Mouse (Mus musculus): Measurements from ENCODE around the gene Zdhhc18.

Gene Zdhhc18

DNA sequence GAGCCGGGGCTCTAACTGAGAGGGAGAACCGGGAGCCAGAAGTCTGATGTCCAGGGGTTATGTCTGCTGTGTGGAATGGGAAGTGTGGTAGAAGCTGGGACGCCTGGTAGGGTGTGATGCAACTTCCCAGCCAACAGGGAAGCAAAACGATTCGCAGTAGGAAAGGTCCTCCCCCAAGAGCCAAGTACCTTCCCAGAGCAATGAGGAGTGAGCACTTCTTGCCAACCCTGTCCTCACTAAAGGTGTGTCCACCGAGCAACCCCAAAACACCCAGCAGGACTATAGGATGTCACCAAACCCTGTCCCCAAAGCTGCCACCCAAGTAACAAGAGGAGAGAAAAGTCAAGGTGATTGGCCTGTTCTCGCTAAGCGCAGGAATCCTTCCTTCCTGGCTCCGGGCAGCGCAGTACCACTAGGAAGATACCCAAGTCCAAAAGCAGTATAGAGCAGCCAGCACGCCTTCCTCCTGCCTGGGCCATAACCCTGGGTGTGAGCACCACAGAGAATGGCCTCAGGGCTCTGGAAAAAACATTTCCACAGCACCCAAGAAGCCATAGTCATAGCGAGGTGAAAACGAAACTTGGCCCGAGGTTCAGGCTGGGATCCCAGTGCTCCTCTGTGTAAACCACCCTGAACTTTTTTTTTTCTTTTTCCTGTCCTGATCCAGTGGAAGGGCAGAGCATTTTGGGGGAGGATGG, 18.7 kb downstream of the Zdhhc18 start:
- no peak for DNase-seq (ENCODE audit: extremely low read depth, low read depth)

DNA sequence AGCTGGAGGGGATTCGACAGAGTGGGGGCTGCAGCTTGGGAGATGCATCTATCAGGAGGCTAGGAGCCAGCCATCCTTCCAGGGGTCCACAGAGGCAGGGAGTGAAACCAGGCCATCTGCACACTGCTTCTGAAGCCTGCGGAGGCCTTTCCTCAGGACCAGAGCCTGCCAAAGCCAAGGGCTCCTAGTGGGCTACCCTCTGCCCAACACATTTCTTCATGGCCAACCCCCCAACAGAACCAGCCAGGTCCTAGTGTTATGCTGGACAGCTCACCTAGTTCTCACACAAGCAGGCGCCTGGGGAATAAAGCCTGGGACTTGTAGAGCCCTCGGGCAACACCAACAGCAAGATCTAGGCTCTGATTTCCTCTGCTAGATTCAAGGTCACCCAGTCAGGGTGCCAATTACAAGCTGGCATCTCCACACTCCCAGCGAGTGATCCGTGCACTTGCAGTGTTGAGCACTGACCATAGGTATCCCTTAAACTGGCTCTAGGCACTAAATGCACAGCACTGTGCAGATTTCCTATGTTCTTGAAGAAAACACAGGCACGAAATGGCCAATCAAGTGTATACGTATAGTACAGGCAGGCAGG, 19.5 kb downstream of the Zdhhc18 start:
- DNase-seq (ENCODE audit: extremely low read depth, low read depth): no peak

DNA sequence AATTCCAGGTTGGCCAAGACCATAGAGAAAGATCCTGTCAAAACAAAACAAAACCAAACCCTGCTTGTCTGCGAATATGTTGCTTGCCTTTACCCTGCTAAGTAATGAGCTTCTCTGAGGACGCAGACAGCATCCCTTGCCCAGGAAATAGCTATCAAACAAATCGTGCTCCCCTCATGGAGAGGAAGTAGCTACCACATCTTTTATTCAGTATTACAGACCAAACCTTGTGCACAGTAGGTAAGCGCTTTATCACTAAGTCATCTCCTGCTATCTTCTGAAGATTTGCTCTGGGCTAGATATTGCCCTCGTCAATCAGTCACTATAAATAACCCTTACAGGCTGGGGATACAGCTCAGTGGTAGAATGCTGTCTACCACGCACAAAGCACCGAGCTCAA, 20.8 kb downstream of the Zdhhc18 start:
- DNase-seq (ENCODE audit: extremely low read depth, low read depth): no peak

DNA sequence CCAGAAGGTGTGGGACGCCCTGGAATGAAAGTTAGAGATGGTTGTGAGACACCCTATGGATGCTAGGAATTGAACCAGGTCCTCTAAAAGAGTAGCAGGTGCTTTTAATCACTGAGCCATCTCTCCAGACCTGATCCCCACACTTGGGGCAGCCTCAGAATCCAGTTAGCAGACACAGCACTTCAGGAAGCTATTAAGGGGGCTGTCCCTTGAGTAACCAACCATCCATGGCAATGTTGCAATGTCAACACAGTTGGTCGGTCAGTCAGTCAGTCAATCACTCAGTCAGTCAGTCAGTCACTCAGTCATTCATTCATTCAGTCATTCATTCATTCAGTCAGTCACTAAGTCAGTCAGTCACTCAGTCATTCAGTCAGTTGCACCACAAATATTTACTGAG, 21.4 kb downstream of the Zdhhc18 start:
- DNase-seq (ENCODE audit: extremely low read depth, low read depth): no peak

DNA sequence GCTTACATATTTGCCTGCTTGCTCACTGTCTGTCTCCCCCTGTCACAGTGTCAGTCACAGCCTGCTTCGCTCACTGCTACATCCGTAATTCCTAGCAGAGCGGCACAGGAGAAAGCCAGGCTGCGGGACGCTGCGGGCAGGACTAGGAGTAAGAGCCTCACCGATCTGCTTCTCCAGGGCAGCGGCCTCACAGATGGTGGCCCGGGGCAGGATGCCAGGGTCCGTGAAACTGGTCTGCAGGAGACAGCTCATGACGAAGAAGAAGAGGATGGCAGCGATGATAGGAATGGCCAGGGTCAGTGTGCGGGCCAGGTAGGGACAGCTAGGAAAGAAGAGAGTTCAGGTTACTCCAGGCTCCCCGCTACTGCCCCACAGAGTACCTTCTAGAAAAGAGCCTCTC, 22.9 kb downstream of the Zdhhc18 start:
- no peak for DNase-seq (ENCODE audit: extremely low read depth, low read depth)

DNA sequence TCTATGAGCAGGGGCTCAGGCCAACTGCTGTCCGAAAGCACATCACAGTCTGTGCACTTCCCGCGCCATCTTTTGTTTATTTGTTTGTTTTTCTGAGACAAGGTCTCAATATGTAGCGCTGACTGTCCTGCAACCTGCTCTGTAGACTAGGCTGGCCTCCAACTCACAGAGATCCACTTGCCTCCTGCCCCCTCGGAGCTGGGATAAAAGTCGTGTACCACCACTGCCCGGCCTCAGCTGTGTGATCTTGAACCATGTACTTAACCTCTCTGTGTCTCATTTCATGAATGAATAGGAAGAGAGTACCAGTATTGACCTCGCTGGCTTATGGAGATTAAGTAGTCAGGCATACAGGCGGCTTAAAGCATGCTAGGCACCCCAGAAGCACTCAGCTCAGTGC, 23.3 kb downstream of the Zdhhc18 start:
- no peak for DNase-seq (ENCODE audit: extremely low read depth, low read depth)

DNA sequence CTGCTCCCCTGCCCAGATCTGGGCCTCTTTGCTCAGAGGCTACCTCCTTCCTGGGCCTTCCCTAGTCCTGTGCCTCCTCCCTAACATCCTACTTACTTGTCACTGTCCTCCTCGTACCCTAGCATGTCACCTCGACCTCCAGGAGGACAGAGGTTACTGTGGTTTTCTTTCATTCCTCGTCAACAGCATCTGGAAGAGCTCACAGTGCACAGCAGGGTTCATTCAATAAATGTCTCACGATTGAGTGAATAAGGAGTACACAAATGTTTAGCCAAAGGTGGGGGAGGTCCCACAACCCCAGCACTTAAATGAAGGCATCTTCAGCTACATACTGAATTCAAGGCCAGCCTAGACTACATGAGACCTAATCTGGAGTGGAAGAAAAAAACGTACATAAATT, 23.7 kb downstream of the Zdhhc18 start:
- no peak for DNase-seq (ENCODE audit: extremely low read depth, low read depth)

DNA sequence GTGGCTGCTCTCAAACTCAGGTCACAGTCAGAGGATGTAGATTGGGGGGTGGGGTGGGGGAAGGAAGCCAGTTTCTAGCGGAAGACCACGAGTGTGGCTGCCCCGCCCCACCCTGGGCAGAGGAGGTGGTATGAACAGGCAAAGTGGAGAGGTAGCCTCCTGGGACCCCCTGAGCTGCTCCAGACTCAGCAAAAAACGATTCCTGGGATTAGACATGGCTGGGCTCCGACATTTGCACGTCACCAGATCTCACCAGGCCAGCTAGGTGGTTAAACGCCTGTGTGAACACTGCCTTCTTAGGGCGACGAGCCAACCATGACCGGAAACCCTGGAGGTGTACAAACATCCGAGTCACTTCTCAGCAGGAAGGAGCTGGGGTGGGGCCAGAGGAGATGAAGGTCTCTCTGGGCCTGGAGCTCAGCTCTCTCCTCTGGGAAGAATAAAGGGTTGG, 24.3 kb downstream of the Zdhhc18 start:
- DNase-seq (ENCODE audit: extremely low read depth, low read depth): no peak

DNA sequence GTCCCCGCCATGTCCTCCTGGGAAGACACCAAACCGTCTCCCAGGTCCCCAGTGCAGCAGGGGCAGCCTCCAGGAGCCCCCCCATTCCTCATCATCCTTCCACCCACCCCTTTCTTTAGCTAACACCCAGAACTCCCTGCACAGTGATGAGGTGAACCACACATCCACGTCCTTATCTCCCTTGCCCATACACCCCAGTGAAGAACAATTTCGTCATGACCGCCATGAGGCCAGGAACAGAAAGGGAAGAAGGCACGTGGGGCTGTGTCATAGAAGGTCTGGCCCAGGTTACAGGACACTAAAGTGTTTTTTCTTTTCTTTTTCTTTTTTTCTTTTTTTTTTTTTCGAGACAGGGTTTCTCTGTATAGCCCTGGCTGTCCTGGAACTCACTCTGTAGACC, 25.1 kb downstream of the Zdhhc18 start:
- DNase-seq (ENCODE audit: extremely low read depth, low read depth): no peak

DNA sequence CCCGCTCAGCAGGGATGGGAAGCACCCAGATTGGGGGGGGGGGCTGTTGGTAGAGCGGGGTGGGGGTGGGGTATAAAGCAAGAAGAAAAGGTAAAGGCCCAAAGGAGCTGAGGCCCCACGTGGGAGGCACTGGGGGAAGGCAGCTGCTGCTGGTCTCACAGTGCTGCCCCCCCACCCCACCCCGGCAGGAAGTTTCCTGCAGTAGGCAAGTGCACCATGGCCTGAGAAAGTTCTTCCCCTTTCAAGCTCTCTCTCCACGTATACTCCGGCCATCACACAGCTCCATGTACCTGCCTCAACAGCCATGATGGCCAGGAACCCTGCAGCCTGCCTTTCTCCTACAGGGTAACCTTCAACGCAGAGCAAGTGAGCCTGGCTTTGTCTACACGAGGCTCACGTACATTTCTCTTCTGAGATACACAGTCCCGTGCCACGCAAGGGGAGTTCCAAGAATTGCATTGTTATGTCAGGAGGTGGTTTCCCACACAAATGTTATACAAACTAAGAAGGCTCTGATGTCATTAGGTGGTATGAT, 27.7 kb downstream of the Zdhhc18 start:
- no peak for DNase-seq (ENCODE audit: extremely low read depth, low read depth)

DNA sequence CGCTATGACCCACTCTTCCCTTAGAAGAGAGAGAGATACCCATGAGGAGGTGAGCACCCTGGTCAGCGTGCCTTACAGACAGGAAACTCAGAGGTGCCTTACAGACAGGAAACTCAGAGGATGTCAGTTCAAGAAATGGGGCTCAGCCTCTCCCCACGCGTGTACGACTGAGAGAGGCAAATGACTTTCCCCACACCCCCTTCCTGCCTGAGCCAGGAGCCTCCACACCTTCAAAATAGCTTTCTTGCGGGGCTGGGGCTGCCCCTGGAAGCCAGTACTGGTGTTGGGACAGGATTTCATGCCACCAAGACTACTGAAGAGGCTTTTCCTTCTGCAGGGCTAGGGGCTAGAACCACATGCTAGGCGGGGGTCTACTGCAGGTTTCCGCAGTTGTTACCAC, 29.3 kb downstream of the Zdhhc18 start:
- no peak for DNase-seq (ENCODE audit: extremely low read depth, low read depth)

DNA sequence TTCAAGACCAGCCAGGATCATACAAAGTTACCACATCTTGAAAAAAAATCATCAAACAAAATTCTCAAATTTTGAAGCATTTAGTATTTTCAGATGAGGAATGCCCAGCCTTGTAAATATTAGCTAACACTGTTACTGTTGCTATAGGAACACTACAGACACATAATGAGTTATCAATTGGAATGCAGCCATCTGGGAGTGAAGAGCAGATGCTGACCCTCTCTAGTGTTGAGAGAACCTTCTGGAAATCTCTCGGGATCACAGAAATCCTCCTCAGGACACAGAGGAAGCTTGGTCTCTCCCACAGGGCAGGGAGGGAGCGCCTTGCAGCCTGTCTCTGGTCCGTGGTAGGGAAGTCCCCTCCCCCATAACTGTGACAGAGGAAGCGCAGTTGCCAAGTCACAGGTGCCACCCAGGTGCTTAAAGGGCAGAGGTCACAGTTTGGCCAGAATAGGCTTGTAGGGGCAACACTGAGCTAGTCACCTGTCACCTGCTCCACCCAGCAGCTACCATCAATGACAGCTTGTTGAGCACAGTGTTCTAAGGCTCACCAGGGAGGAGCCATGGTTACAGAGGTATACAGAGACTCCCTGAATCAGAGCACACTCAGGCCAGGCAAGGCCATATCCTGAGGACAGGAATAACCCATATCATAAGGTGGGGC, 30.3 kb downstream of the Zdhhc18 start:
- no peak for DNase-seq (ENCODE audit: extremely low read depth, low read depth)

DNA sequence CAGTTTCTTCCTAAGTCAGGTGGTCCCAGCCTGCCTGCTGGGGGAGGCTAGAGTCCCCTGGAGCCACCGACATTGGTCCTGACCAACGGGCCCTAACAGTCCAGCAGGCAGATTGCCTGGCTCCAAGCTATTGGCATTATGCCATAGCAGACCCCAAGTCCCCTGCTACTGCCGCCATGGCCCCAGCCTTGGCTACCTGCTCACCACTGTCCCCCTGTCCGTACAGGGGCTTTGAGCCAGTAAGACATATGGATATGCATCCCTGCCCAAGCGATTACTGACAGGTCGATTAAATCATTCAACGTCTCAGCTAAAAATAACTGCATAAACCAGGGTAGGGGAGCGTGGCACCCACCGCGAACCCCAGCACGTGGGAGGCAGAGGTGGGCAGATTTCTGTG, 32.0 kb downstream of the Zdhhc18 start:
- DNase-seq (ENCODE audit: extremely low read depth, low read depth): no peak

DNA sequence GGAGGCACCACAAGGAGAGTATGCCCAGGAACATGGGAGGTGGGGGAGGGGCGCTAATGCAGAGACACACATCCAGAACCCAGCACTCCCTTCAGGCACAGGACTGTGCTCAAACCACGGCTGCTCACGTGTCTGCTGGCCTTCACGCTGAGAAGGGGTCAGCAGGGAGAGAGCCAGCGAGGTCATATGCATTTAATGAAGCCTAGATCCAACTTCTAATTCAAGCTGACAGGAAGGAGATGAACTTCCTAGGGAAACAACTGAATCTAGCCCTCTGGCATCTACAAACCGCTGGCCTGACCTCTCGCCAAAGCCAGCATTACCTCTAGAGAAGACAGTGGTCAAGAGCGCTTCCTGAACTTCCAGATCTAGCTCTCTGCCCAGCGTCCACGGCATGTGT, 34.5 kb downstream of the Zdhhc18 start:
- no peak for DNase-seq (ENCODE audit: extremely low read depth, low read depth)

DNA sequence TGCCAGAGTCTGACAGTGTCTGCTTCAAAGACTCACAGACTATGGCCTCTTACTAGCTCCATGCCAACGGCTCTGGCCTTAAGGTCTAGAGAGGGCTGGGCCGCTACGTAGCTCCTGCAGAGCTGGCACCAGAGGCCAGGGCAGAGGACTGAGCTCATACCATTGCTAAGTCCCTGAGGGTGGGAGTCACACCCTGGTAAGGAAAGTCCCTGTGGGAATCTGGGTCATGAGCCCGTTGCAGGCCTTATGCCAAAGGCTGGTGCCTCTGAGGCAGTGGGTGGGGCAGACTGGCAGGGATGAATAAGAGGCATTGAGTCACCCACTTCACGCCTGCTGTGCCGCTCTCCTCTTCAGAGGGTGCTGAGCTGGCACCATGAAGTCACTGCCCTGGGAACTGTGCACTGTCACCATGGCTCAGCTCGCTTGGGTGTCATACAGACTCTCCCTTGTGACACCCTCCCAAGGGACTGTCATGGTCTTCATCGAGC, 35.6 kb downstream of the Zdhhc18 start:
- DNase-seq (ENCODE audit: extremely low read depth, low read depth): no peak

DNA sequence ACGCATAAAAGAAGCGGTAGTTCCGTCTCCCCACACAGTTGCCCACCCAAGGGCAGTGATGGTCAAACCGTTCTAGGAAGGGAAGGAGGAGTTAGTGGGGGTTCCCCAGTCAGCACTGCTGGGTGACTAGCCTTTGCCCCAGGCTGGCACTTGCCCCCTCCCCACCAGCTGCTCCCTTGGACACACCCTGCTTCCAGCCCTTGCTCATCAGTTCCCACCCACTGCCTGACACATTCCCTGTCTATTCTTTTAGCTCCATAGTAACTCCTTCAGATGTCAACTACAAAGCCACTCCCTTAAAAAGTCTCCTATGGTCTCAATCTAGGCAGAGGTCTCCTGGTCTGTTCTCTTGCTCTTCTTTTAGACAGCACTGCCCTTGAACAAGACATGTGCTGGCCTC, 36.1 kb downstream of the Zdhhc18 start:
- DNase-seq (ENCODE audit: extremely low read depth, low read depth): no peak

DNA sequence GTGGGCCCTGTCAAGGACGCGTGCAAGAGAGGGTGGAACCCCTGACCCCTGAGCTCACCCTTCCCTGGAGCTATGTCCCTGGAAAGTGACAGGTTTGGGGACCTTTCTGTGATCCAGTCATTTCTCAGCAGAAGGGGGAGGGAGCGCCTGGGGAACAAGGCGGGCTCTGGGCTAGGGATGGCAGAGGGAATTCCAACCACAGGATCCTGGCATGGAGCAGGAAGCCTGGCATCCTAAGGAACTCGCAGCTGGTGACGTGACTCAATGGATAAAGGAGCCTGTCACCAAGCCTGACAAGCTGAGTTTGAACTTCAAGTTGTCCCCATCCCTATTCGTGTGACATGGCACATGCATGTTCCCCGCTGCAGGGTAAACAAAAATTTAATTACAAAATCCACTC, 36.9 kb downstream of the Zdhhc18 start:
- DNase-seq (ENCODE audit: extremely low read depth, low read depth): no peak

DNA sequence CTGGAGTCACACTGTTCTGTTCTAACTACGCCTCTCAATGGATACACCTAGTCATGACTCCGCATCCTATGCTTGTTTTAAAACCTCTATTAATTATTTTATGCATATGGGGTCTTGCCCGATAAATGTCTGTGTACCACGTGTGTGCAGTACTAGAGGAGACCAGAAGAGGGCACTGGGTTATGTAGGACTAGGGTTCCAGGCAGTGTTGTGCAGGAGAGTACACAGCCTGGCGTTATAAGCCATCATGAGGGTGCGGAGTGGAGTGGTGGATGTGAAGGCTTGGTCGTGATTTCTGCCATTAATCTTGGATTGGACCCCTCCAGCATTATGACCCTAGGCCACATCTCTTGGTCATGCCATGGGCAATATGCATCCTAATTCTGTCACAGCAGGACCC, 37.5 kb downstream of the Zdhhc18 start:
- no peak for DNase-seq (ENCODE audit: extremely low read depth, low read depth)

DNA sequence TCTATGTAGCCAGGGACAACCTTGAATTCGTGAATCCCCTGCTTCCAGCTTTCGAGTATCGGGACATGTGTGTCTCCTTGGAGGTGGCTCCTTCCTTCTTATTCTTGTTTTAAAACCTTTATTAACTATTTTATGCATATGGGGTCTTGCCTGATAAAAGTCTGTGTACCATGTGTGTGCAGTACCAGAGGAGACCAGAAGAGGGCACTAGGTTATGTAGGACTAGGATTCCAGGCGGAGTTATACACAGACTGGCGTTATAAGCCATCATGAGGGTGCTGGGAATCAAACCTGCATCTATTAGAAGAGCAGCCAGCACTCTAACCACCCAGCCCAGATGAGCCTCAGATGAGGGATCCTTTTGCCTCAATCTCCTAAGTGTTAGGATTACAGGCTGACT, 38.1 kb downstream of the Zdhhc18 start:
- DNase-seq (ENCODE audit: extremely low read depth, low read depth): no peak

DNA sequence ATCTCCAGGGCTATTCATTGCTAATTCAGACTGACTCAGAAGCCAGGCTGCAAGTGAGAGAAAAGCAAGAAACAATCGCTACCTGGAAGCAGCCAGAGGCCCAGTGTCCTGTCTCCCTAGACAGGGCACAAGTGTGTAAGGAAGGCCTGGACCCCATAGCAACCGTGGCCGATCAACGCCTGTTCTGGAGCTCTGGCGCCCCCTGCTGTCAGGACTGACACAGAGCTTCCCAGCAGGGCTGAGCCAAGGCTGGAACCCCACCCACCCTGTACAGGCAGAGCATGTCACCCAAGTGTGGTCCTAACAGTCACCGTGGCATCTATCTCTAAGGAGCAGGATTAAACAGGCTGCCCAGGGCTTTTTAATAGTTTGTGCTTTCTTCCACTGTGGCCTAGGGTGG, 40.2 kb downstream of the Zdhhc18 start:
- no peak for DNase-seq (ENCODE audit: extremely low read depth, low read depth)

DNA sequence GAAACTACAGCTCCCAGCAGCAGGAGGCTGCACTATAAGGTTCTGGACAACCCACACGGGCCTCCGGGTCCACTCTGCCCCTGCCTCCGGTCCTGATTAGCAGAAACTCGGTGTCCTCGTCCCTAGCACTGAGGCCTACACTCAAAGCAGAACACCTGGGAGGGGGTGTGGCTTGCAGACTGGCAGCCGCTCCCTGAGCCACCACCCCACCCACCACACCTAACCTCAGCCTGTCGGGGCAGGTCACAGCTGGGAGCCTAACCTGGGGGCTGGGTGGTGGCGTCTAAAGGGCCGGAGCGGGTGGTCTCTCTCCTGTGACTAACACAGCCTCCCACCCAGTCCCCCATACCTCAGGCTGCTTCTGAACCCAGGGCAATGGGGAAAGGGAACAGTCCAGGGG, 42.7 kb downstream of the Zdhhc18 start:
- no peak for DNase-seq (ENCODE audit: extremely low read depth, low read depth)

DNA sequence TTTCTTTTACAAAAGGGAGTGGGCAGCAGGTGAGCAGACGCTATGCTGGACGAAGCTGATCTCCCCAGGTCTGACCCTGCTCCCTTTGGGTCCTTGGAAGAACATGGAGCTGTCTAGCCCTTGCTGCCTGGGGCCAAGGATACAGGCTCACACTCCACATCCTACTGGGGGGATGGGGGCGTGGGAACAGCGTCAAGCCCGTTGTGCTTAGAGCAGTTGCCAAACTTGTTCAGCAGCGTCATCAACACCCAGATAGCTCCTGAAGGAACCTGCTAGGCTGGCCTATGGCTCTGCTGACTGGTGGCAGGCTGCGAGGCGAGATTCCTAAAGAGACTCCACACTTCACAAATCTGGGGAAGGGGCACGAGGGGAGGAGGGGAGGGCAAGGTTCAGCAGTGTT, 44.6 kb downstream of the Zdhhc18 start:
- no peak for DNase-seq (ENCODE audit: extremely low read depth, low read depth)

DNA sequence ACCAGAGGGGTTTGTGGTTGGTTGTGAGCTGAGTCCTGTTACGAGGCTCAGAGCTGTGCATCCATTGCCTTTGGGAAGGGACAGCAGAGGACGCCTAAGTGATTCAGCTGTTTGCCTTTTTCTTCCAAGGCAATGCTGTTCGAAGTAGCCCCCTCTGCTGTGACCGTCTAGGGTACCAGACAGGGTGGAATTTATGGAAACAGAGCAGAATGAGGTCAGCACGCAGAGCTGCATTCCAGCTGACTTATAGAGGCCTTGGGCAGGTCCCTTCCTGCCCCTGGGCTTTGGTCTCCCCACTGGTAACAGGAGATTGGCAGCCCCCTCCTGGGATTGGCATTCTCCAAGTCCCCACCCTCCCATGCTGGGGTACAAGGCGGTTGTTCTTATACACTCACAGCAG, 45.1 kb downstream of the Zdhhc18 start:
- no peak for DNase-seq (ENCODE audit: extremely low read depth, low read depth)

All from MEL-GATA-1-ER (cell line).